Mouse (Mus musculus) midbrain, postnatal 0 days (tissue): Measurements from ENCODE around the gene Qk. TPM values are rescaled to one million over a fixed set of nuclear protein-coding genes. Genes with fewer than 3 reads are reported as not detected.

Experiments
- ATAC-seq: fragments of 200-750 bp; cut with Nextera tagmentation; 2 replicates; pipeline ENCODE4 v1.8.0; 2017; ENCODE audit warnings: moderate number of reproducible peaks, mild to moderate bottlenecking, moderate TSS enrichment, moderate library complexity; ENCODE audit not compliant: low FRiP score
- DNase-seq: peaks from one replicate; pipeline ENCODE4 v3.0.0-alpha.2; 2015; ENCODE audit warnings: low spot score
- H3K27ac ChIP-seq: fragments of 300-500 bp; sonication (generic); 2 replicates; pipeline ENCODE4 v1.5.1; 2014; ENCODE audit warnings: low read depth, mild to moderate bottlenecking, low read length, mixed read lengths
- H3K27me3 ChIP-seq: fragments of 300-500 bp; sonication (generic); 2 replicates; pipeline ENCODE4 v1.6.1; 2014; ENCODE audit warnings: low read length, control low read depth, mixed read lengths; ENCODE audit not compliant: insufficient read depth
- H3K36me3 ChIP-seq: fragments of 300-500 bp; sonication (generic); 2 replicates; pipeline ENCODE4 v1.6.1; 2014; ENCODE audit warnings: low read length, control low read depth, mixed read lengths; ENCODE audit not compliant: insufficient read depth
- H3K4me1 ChIP-seq: fragments of 300-500 bp; sonication (generic); 2 replicates; pipeline ENCODE4 v1.6.1; 2014; ENCODE audit warnings: mild to moderate bottlenecking, control low read depth, antibody characterized with exemption, low read length, mixed read lengths; ENCODE audit not compliant: insufficient read depth
- H3K4me2 ChIP-seq: fragments of 300-500 bp; sonication (generic); 2 replicates; pipeline ENCODE4 v1.6.1; 2014; ENCODE audit warnings: low read depth, mild to moderate bottlenecking, low read length, mixed read lengths; ENCODE audit not compliant: poor library complexity, severe bottlenecking
- H3K4me3 ChIP-seq: fragments of 300-500 bp; sonication (generic); 2 replicates; pipeline ENCODE4 v1.5.1; 2014; ENCODE audit warnings: low read depth, mild to moderate bottlenecking, low read length, moderate library complexity
- H3K9ac ChIP-seq: fragments of 300-500 bp; sonication (generic); replicated peaks from 2 replicates; pipeline ENCODE4 v1.6.1; 2014; ENCODE audit warnings: mild to moderate bottlenecking, low read length, moderate library complexity, mixed read lengths; ENCODE audit not compliant: poor library complexity, severe bottlenecking
- H3K9me3 ChIP-seq: fragments of 300-500 bp; sonication (generic); 2 replicates; pipeline ENCODE4 v1.6.1; 2016; ENCODE audit warnings: low read length, control low read depth
- CTCF ChIP-seq: IDR thresholded peaks from 2 replicates; pipeline ENCODE4 v1.5.1; 2016; ENCODE audit warnings: antibody characterized with exemption, mild to moderate bottlenecking
- WGBS: fragments of 180-500 bp; shearing (Covaris S2); extraction: QIAGEN DNeasy Blood & Tissue Kit; methylation state at CpG from one replicate; pipeline ENCODE4 v1.1.7; 2014; 5-methylcytosine and 5-hydroxymethylcytosine counted together
- polyA plus RNA-seq: library from polyadenylated mRNA; unstranded; fragments of >200 nt; fragmentation: Nextera tagmentation; extraction: Ambion mirVana; gene quantifications from 2 replicates; pipeline ENCODE4 v1.2.1, GENCODE M21; 2015
- total RNA-seq: library from RNA; depleted of rRNA; stranded (reverse); fragments of >200 nt; gene quantifications from 2 replicates; pipeline ENCODE4 v1.2.3, GENCODE M21; 2014

Qk gene
- total and polyA plus RNA-seq, 2 experiments from 2014 or later: 47.4 to 297 TPM

DNA sequence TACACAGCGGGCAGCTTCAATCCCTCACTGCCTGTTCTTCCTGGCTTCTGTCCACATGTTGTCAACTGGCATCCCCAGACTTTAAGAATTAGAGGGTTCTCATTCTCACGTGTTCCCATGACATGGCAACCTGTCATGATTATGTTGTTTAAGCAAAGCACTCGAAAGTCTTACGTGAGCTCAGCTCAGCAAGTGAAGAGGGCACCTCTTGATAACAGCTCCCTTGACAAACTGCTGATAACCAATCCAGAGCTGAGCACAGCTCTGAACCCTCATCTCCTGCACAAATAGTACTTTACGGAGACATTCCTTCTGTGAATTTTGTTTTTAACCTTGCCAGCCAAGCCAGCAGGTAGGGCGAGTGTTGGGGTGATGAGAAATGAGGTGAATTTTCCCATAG is 159.2 kb downstream of the Qk start:
- H3K4me2 ChIP-seq: no peak overlapping the region
- no peaks in the 10 kb centered on the region for H3K36me3 ChIP-seq
- H3K9ac ChIP-seq: no peak overlapping the region
- no peak overlapping the region for H3K4me3 ChIP-seq
- DNase-seq: no peak
- no peaks in the 10 kb centered on the region for H3K27me3 ChIP-seq
- no peak for ATAC-seq
- no peaks in the 10 kb centered on the region for H3K4me1 ChIP-seq
- TF ChIP-seq CTCF: no peak
- 85% methylated on average over 6 of the region's 6 CpGs for whole genome bisulfite sequencing
- no peak overlapping the region for H3K27ac ChIP-seq
- H3K9me3 ChIP-seq: no peaks in the 10 kb centered on the region

DNA sequence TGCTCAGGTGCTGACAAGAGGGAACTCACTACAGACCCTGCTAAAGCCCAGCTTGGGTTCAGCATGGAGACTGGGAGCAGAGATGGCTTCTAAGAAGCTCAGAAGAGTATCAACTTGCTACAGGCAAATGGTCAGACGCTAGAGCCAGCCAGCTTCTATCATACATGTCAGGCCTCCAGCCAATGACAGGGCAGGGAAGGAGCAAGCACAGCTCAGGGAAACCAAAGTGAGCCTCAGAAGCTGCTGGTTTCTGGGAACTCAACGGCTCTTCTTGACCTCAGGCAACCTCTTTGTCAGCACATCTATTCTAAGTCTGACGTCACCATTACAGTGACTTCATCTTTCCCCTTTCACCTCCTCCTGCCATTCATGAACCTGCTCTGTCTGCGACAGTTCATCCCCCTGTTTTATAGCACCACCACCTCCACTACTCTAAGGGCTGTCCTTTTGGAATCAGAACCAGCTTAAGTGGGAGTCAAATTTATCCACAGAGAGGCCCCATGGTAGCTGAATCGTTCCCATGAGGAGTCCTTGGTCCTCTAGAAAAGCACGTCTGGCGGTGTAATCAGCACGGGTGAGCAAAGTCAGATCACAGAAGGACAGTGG is 166.7 kb downstream of the Qk start:
- 67% methylated on average over 8 of the region's 8 CpGs for WGBS
- no peak overlapping the region for H3K27ac ChIP-seq
- H3K4me3 ChIP-seq: no peak overlapping the region
- no peak for DNase-seq
- H3K4me1 ChIP-seq: no peaks in the 10 kb centered on the region
- no peaks in the 10 kb centered on the region for H3K27me3 ChIP-seq
- TF ChIP-seq CTCF: no peak
- ATAC-seq: no peak
- no peak overlapping the region for H3K9ac ChIP-seq
- no peak overlapping the region for H3K4me2 ChIP-seq
- H3K36me3 ChIP-seq: no peaks in the 10 kb centered on the region
- no peaks in the 10 kb centered on the region for H3K9me3 ChIP-seq
